Comparison of ENCODE assay signal across 8 mouse cellular contexts in the genomic region with DNA sequence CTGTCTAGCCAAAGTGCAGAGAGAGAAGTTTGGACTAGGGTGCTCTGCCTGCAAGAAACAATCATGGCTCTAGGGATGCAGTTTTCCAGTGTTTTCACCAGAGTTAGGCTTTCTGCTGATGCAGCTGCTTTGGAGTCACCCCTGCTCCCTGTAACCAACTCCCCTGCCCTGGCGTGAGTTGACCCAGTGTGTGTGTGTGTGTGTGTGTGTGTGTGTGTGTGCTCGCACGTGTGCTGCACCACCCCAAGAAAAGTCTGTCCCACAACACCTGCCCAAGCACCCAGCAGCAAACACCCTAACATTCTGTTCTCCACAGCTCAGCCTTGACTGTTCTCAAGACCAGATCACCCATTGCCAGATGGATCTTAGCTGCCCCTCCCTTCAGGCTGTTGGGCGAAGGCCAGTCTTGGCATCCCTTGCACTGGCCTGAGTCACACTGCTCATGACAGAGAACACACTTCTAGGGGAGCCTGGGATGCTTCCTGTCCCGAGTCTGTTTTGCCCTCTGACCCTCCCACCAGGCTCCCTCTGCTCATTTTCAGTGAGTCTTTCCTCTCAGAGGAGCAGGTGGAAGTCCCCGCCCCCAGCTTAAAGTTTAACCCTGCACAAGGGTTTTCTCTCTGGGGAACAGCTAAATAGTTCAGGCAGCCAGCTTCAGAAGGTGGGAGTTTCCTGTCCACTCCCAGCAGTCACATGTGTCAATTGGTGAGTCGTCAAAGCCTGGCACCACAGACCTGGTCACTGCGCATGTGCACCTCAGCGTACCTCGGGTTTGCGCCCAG. TPM values are rescaled to one million over a fixed set of nuclear protein-coding genes. Genes with fewer than 3 reads are reported as not detected.
DNase-seq lines count a peak whose midpoint lies in the region; ATAC-seq lines count a peak whose summit lies in the region.

No protein-coding gene starts in this region.

- no peak for ATAC-seq in neural tube, embryonic 15.5 days (ENCODE audit: low FRiP score)

- no peak overlapping the region for H3K4me3 ChIP-seq in neural tube, embryonic 15.5 days (replicated peaks)

- H3K9ac ChIP-seq in neural tube, embryonic 15.5 days (replicated peaks), result no peak overlapping the region

- WGBS in neural tube, embryonic 15.5 days, result 71% methylated on average over 11 of the region's 11 CpGs

- H3K9me3 ChIP-seq in neural tube, embryonic 15.5 days (replicated peaks), result no peaks in the 10 kb centered on the region; the same call in 1 of the 2 replicates

- no peak overlapping the region for H3K4me2 ChIP-seq in neural tube, embryonic 15.5 days

- H3K27me3 ChIP-seq in neural tube, embryonic 15.5 days (replicated peaks), result no peaks in the 10 kb centered on the region

- DNase-seq in left cerebral cortex, postnatal 4 days, result peak; percentile 74
- no peak for DNase-seq in left cerebral cortex, postnatal 36 days (ENCODE audit: low spot score in 2 of 2)
- DNase-seq in embryo, embryonic 10 days (ENCODE audit: low spot score), result peak; percentile 8
- peak; percentile 77 to 80 for DNase-seq in heart, postnatal 10 days
- DNase-seq in liver, result peak; percentile 46
- peak; percentile 56 for DNase-seq in ovary, postnatal 36 days (ENCODE audit: low spot score)
- no peak for DNase-seq in frontal cortex, adult 2 months (ENCODE audit: extremely low spot score in 1 of 2, low spot score in 1 of 2)

- H3K36me3 ChIP-seq in neural tube, embryonic 15.5 days, result no peaks in the 10 kb centered on the region

- intact Hi-C loops in left cerebral cortex, postnatal 4 days (cut with DNase I), result no loop called here
- intact Hi-C loops in left cerebral cortex, postnatal 36 days (cut with DNase I), result no loop called here
- intact Hi-C loops in heart, postnatal 10 days (cut with DNase I), result loop anchor here (1.0 kb wide), 1 partner anchor 26 kb away; no protein-coding TSS in a partner anchor

- no peaks in the 10 kb centered on the region for H3K4me1 ChIP-seq in neural tube, embryonic 15.5 days

- H3K27ac ChIP-seq in neural tube, embryonic 15.5 days (replicated peaks), result no peak overlapping the region

RNA-seq across cellular contexts. Expression of a gene that starts 26.9 kb away (rescaled TPM):
- total RNA-seq in left cerebral cortex, postnatal 4 days (2021), result 100 to 1,000 TPM; 194 to 195 TPM
- 100 to 1,000 TPM in 1 of 2 experiments, 10 to 100 TPM in 1; 79.1 to 100 TPM for total RNA-seq in left cerebral cortex, postnatal 36 days (2021)
- 10 to 100 TPM; 39.6 to 42.0 TPM for total RNA-seq in heart, postnatal 10 days (2021)
- 60.7 and 64.7 TPM in 2 replicates for polyA plus RNA-seq in frontal cortex, adult 2 months (2012; rRNA removed)
- 9.7 and 10.8 TPM in 2 replicates for polyA plus RNA-seq in neural tube, embryonic 15.5 days (2015; fragmentation: Nextera tagmentation; extraction: Ambion mirVana)

RNA-seq across cellular contexts. Expression of a gene that starts 53.9 kb away (rescaled TPM):
- total RNA-seq in left cerebral cortex, postnatal 4 days (2021), result 10 to 100 TPM; 24.2 to 25.3 TPM
- 10 to 100 TPM; 34.1 to 34.7 TPM for total RNA-seq in left cerebral cortex, postnatal 36 days (2021)
- 10 to 100 TPM; 23.8 to 24.4 TPM for total RNA-seq in heart, postnatal 10 days (2021)
- 41.4 and 43.0 TPM in 2 replicates for polyA plus RNA-seq in frontal cortex, adult 2 months (2012; rRNA removed)
- polyA plus RNA-seq in neural tube, embryonic 15.5 days (2015; fragmentation: Nextera tagmentation; extraction: Ambion mirVana), result 47.0 and 53.8 TPM in 2 replicates

Comparison
In these comparisons a context has a peak if more than half of its experiments do, and no peak if none do; other contexts are left out.
1. DNase-seq: peak in left cerebral cortex, postnatal 4 days (single experiment), embryo, embryonic 10 days (single experiment), heart, postnatal 10 days (2 of 2), liver (single experiment) and ovary, postnatal 36 days (single experiment); none in left cerebral cortex, postnatal 36 days (0 of 2) and frontal cortex, adult 2 months (0 of 2).